Mouse (Mus musculus) C2C12 (cell line): ENCODE results near the gene Frmd4a.

Source experiments
- CTCF ChIP-seq: IDR thresholded peaks from one replicate; pipeline ENCODE4 v1.5.1; 2011; ENCODE audit not compliant: control insufficient read depth, insufficient read depth, insufficient read length
- MYOD1 ChIP-seq: IDR thresholded peaks from one replicate; pipeline ENCODE4 v1.6.1; 2011; ENCODE audit warnings: low read depth; ENCODE audit not compliant: control insufficient read depth, insufficient read length
- USF1 ChIP-seq: IDR thresholded peaks from one replicate; pipeline ENCODE4 v1.6.1; 2011; ENCODE audit warnings: low read depth, mild to moderate bottlenecking, control low read depth, moderate library complexity

DNA sequence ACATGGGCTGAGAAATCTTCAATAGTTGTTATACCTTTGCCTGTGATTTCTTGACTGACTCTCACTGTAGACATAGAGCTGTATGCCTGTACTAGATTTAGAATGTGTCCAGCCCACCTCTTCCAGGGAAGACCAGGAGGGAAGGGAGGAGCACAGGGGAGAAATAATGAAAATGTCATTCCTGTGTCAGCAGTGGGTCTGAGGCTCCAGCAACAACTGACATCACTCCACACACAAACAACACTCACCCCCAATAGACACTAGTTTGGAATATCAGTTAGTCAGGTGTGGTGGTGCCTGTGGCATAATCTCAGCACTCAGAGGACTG, 82.2 kb downstream of the Frmd4a start:
- TF ChIP-seq CTCF = no peak
- no peak for TF ChIP-seq MYOD1
- no peak for TF ChIP-seq USF1
